Mouse (Mus musculus): ENCODE results near the gene Zfp148.

Zfp148 gene

GRCm38 (mm10) chr16:33529502-33530454, 149.1 kb downstream of the Zfp148 start:
- no peak for DNase-seq (ENCODE audit: extremely low spot score)

- no peak for DNase-seq (ENCODE audit: extremely low spot score)
Observed at GRCm38 (mm10) chr16:33531184-33531583, 150.5 kb downstream of the Zfp148 start.

GRCm38 (mm10) chr16:33536456-33536855, 155.8 kb downstream of the Zfp148 start:
- no peak for DNase-seq (ENCODE audit: extremely low spot score)

- no peak for DNase-seq (ENCODE audit: extremely low spot score)
Observed at GRCm38 (mm10) chr16:33537499-33538225, 157.0 kb downstream of the Zfp148 start.

- no peak for DNase-seq (ENCODE audit: extremely low spot score)
Observed at GRCm38 (mm10) chr16:33544346-33544745, 163.7 kb downstream of the Zfp148 start.

- no peak for DNase-seq (ENCODE audit: extremely low spot score)
Observed at GRCm38 (mm10) chr16:33545530-33545929, 164.9 kb downstream of the Zfp148 start.

- DNase-seq (ENCODE audit: extremely low spot score) = no peak
Observed at GRCm38 (mm10) chr16:33553689-33554342, 173.2 kb downstream of the Zfp148 start.
